Mouse (Mus musculus) stomach, postnatal 0 days (tissue): ENCODE data around the gene Sh2d6. TPM values are rescaled to one million over a fixed set of nuclear protein-coding genes. Genes with fewer than 3 reads are reported as not detected.

Experiments used
- ATAC-seq: fragments of 200-750 bp; cut with Nextera tagmentation; 2 replicates; pipeline ENCODE4 v1.8.0; 2017; ENCODE audit not compliant: low FRiP score, low TSS enrichment
- DNase-seq: peaks from one replicate; pipeline ENCODE4 v3.0.0-alpha.2; 2016; ENCODE audit warnings: low spot score
- H3K27ac ChIP-seq: fragments of 300-500 bp; sonication (generic); replicated peaks from 2 replicates; pipeline ENCODE4 v1.5.1; 2014; ENCODE audit warnings: mild to moderate bottlenecking, control low read depth
- H3K27me3 ChIP-seq: fragments of 300-500 bp; sonication (generic); 2 replicates; pipeline ENCODE4 v1.6.1; 2014; ENCODE audit warnings: low read length; ENCODE audit not compliant: control insufficient read depth, insufficient read depth
- H3K36me3 ChIP-seq: fragments of 300-500 bp; sonication (generic); 2 replicates; pipeline ENCODE4 v1.6.1; 2014; ENCODE audit warnings: low read length, mixed read lengths; ENCODE audit not compliant: control insufficient read depth, insufficient read depth
- H3K4me1 ChIP-seq: fragments of 300-500 bp; sonication (generic); replicated peaks from 2 replicates; pipeline ENCODE4 v1.6.1; 2014; ENCODE audit warnings: antibody characterized with exemption; ENCODE audit not compliant: control insufficient read depth, insufficient read depth
- H3K4me2 ChIP-seq: fragments of 300-500 bp; sonication (generic); replicated peaks from 2 replicates; pipeline ENCODE4 v1.6.1; 2014; ENCODE audit warnings: low read depth, mild to moderate bottlenecking, control low read depth, moderate library complexity
- H3K4me3 ChIP-seq: fragments of 300-500 bp; sonication (generic); 2 replicates; pipeline ENCODE4 v1.5.1; 2014; ENCODE audit warnings: low read depth, low read length, control low read depth
- H3K9ac ChIP-seq: fragments of 300-500 bp; sonication (generic); 2 replicates; pipeline ENCODE4 v1.6.1; 2014; ENCODE audit warnings: mild to moderate bottlenecking, low read length, control low read depth, mixed read lengths
- H3K9me3 ChIP-seq: fragments of 300-500 bp; sonication (generic); 2 replicates; pipeline ENCODE4 v1.6.1; 2016; ENCODE audit warnings: low read length; ENCODE audit not compliant: control insufficient read depth
- CTCF ChIP-seq: IDR thresholded peaks from 2 replicates; pipeline ENCODE4 v1.5.1; 2016; ENCODE audit warnings: antibody characterized with exemption, low read depth, mild to moderate bottlenecking, moderate library complexity
- EP300 ChIP-seq: optimal IDR thresholded peaks from 2 replicates; pipeline ENCODE3; 2016; ENCODE audit warnings: antibody characterized with exemption
- WGBS: fragments of 180-500 bp; shearing (Covaris S2); extraction: QIAGEN DNeasy Blood & Tissue Kit; methylation state at CpG from one replicate; pipeline ENCODE4 v1.1.7; 2014; 5-methylcytosine and 5-hydroxymethylcytosine counted together
- polyA plus RNA-seq: library from polyadenylated mRNA; unstranded; fragments of >200 nt; fragmentation: Nextera tagmentation; extraction: Ambion mirVana; gene quantifications from 2 replicates; pipeline ENCODE4 v1.2.1, GENCODE M21; 2015

The Sh2d6 gene
- polyA plus RNA-seq = 0.12 and 0.21 TPM in 2 replicates

DNA sequence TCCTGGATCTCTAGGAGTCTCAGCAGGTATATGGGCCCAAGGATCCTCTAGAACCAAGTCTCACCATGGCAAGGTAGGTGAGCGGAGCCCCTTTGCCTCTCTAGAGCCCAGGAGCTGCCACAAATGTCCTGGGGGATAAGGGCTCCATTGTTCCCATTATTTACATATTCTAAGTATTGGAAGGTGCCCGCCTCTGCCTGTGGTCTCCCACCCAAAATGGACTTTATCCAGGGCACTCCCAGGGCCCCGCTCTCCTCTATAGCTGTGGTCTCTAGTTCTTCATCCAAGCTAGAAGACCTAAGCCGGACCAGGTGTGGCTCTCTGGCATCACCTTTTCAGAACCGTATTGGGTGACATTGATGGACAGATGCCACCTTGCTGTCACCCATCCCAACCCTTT, at the start of gene Sh2d6:
Gene Sh2d6, minus strand, starts transcription at position 101 of the 400 bp plus-strand sequence.
- Histone ChIP-seq H3K27ac (no peak within 1 kb of the TSS), H3K4me3 (no peak within 1 kb of the TSS), H3K9me3 (no peaks in the 10 kb centered on the region), H3K4me2 (no peak within 1 kb of the TSS), H3K4me1 (no peaks in the 10 kb centered on the region), H3K36me3 (no peaks in the 10 kb centered on the region), H3K9ac (no peak within 1 kb of the TSS), H3K27me3 (no peaks in the 10 kb centered on the region)
- DNase-seq (no peak), ATAC-seq (no peak)
- 75% methylated on average over 5 of the region's 5 CpGs for WGBS
- TF ChIP-seq CTCF = no peak

DNA sequence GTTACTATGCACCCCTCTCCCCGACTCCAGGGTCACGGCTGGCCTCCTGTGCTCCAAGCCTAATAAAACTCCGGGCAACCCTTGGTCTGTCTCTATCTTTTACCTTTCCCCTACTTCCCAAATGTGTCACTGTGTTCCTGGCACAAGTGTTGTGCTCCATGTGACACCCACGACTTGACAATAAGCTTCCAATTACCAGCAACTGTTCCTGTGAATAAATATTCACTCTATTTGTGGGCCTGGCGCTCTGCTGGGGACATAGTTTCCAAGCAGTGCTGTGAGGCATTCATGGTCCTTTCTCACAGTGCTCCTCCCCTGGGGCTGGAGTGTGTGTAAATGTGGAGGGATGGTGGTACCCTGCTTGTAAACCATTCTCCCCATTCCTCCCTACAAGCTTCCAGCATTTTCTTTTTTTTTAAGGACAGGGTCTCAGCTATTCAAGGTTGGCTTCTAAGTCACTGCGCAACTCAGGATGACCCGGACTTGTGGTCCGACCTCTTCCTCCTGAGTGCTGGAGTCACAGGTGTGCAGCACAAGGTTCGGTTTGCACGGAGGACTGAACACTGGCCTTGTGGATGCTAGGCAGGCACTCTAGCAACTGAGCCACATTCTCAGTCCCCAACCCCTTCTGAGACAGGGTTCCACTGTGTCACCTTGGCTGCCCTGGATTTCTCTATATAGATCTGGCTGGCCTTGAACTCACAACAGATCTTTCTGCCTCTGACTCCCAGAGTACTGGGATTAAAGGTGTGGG, 49.3 kb upstream of the Sh2d6 start:
- WGBS = 85% methylated on average over 10 of the region's 10 CpGs
- Histone ChIP-seq H3K4me1 (no peaks in the 10 kb centered on the region), H3K27ac (no peak overlapping the region), H3K9me3 (no peaks in the 10 kb centered on the region), H3K36me3 (peaks cover 6% of the 10 kb centered on the region; the same call in 1 of the 2 replicates), H3K4me2 (no peak overlapping the region), H3K4me3 (no peak overlapping the region), H3K9ac (no peak overlapping the region), H3K27me3 (no peaks in the 10 kb centered on the region)
- ATAC-seq (no peak), DNase-seq (no peak)
- no peak for TF ChIP-seq EP300
- no peak for TF ChIP-seq CTCF

DNA sequence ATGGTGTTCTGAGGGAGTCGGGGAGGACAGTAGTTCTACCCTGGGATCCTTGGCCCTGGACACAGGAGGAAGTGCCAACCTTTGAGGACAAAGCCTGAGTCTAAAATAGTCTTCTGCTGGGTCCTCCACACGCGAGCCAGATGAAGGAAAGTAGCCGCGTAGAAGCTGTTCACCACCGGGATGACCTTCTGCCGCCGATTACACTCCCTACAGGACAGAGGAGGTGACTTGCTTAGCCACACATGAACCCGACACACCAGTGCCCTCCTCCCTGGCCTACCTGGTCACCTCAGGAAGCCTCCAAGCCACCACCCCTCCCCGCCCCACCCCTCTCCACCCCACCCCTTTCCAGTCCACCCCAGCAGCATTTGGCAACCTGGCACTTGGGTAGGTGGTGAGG, 47.2 kb upstream of the Sh2d6 start:
- Histone ChIP-seq H3K27ac (no peak overlapping the region), H3K4me2 (no peak overlapping the region), H3K4me3 (no peak overlapping the region), H3K36me3 (peaks cover 4% of the 10 kb centered on the region; the same call in 1 of the 2 replicates), H3K9me3 (no peaks in the 10 kb centered on the region), H3K4me1 (no peaks in the 10 kb centered on the region), H3K27me3 (no peaks in the 10 kb centered on the region), H3K9ac (no peak overlapping the region)
- ATAC-seq (no peak), DNase-seq (no peak)
- 83% methylated on average over 10 of the region's 10 CpGs for WGBS
- no peak for TF ChIP-seq EP300
- TF ChIP-seq CTCF = no peak

DNA sequence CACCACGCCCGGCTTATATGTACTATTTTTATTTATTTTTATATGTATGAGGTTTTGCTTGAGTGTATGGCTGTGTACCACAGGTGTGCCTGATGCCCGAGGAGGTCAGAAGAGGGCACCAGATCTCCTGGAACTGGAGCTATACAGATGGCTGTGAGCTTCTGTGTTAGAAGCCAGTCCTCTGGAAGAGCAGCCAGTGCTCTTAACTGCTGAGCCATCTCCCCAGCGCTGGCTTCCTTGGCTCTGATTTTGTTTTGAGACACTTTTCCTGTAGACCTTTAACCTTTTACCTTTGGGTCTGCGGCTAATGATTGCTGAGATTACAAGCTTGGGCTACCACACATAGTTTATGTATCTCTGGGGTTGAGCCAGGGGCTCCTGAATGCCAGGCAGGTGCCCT, 46.0 kb upstream of the Sh2d6 start:
- no peak for ATAC-seq
- TF ChIP-seq EP300 (no peak), CTCF (peak; percentile 33)
- 77% methylated on average over 5 of the region's 5 CpGs for WGBS
- Histone ChIP-seq H3K4me1 (no peaks in the 10 kb centered on the region), H3K9me3 (no peaks in the 10 kb centered on the region), H3K27ac (no peak overlapping the region), H3K36me3 (peaks cover 6% of the 10 kb centered on the region; the same call in 1 of the 2 replicates), H3K4me3 (no peak overlapping the region), H3K27me3 (no peaks in the 10 kb centered on the region), H3K9ac (no peak overlapping the region), H3K4me2 (no peak overlapping the region)
- no peak for DNase-seq

DNA sequence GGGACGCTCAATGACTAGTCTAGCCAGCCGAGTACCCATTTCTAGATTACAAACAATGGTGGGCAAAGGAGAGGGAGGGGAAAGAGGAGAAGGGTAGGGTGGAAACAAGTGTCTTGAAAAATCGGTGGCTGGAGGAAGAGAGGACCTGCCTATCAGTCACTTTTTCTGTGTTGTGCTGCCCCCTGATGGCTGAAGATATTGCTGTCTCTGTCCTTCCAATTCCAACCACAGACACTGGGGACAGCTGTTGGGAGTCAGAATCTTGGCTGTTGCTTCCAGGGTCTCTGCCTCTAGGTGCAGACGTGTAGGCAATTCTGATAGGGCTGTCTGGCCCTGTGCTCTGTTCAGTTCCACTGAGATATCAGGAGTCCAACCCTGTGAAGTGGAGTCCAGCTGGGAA, 44.5 kb upstream of the Sh2d6 start:
- Histone ChIP-seq H3K36me3 (peaks cover 6% of the 10 kb centered on the region; the same call in 1 of the 2 replicates), H3K4me1 (no peaks in the 10 kb centered on the region), H3K4me3 (no peak overlapping the region), H3K4me2 (no peak overlapping the region), H3K27me3 (no peaks in the 10 kb centered on the region), H3K27ac (no peak overlapping the region), H3K9ac (no peak overlapping the region), H3K9me3 (no peaks in the 10 kb centered on the region)
- 3% methylated on average over 4 of the region's 4 CpGs for WGBS
- TF ChIP-seq EP300 (no peak), CTCF (peak; percentile 94)
- DNase-seq = peak; percentile 88
- ATAC-seq = peak; percentile 73

DNA sequence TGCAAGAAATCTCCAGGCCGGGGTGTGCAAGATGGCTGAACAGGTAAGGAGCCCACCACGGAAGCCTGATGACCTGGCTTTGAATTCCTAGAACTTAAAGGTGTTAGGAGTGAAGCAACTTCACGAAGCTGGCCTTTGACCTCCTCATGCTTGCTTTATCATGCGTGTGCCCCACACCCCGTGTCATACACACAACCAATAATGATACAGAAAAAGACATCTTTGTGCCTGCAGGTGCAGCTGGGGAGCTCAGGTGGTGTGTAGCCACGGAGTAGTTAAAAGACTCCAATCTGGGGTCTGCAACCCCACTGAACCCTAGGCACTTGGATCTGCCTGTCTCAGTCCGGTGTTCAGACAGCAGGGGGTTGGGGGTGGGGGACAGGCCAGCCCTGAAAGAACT, 44.0 kb upstream of the Sh2d6 start:
- Histone ChIP-seq H3K27me3 (no peaks in the 10 kb centered on the region), H3K4me1 (no peaks in the 10 kb centered on the region), H3K9me3 (no peaks in the 10 kb centered on the region), H3K4me3 (no peak overlapping the region), H3K27ac (no peak overlapping the region), H3K4me2 (no peak overlapping the region), H3K36me3 (peaks cover 6% of the 10 kb centered on the region; the same call in 1 of the 2 replicates), H3K9ac (no peak overlapping the region)
- ATAC-seq = no peak
- 70% methylated on average over 7 of the region's 7 CpGs for WGBS
- TF ChIP-seq CTCF = no peak
- no peak for TF ChIP-seq EP300
- DNase-seq = no peak
